Mouse (Mus musculus) neural tube, embryonic 10.5 days (tissue): ENCODE data around the gene Sirt1.
"Not testable (repeated sequence)": the region's sequence is repeated elsewhere in the genome, so short reads cannot be mapped to it uniquely, and the experiment has no call there.

ENCODE experiments used
- DNase-seq: peaks from one replicate; pipeline ENCODE4 v3.0.0-alpha.2; 2017; ENCODE audit warnings: low spot score; ENCODE audit errors: extremely low spot score

Sirt1 gene

DNA sequence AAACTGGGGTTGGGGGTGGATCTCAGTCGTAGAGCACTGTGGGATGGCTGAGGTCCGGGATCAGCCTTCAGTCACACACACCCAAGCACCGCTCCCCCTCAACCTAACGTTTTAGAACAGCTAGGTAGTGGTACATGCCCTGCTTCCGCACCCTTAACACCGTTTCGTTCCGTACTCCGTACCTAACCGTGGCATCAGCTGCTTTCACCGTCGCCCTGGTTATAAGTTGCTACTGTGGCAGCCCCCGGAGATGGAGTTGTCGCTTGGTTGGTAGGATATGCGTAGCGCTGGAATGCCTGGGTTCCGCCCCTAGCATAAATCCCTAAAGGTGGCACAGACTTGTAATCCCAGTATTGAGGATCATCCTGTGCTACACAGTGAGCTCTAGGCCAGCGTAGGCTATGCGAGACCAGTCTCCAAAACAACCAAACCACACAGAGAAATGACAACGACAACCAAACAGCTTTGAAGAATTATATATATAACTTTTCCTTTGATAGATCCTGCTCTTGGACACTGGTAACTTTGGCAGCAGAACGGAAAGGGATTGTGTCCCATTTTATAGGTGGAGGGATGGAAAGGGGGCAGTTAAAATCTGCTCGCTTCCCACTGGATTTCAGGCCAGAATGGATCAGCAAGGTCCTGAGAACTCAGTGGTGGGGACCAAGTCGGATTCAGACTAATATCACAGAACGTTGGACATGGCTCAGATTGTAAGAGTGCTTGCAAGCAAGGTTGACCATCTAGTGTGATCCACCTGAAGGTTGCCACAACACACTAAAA lies at the start of gene Sirt1:
TSS of gene Sirt1 (minus strand) at position 207 of the 783 bp plus-strand sequence.
- peak; percentile 24 for DNase-seq

DNA sequence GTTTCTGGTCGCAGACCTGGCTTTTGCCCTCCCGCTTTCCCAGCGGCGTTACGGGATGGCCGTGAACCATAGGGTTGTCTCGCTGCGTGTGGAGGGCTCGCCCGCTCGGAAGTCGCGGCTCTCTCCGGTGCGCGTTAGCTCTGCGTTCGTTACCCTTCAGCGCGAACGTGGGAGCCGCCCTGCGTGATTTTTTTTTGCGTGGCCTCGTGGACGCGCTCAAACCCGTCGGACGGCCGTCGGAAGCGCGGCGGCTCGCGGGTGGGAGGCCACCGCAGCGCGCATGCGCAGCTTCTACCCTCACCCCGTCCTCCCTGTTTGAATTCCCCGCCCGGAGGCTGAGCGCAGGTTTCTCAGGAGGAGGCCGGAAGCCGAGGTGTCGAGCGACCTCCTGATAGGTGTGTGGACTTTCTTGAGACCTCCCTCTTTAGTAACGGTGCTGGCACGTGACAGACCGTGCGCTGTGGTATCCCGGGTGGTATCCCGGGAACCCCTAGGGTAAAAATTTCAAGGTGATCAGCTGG lies 48.3 kb upstream of the Sirt1 start, which contains the start of gene Ctnna3:
TSS of gene Ctnna3 (plus strand) at position 314 of the 521 bp plus-strand sequence.
- DNase-seq: peak; percentile 89

DNA sequence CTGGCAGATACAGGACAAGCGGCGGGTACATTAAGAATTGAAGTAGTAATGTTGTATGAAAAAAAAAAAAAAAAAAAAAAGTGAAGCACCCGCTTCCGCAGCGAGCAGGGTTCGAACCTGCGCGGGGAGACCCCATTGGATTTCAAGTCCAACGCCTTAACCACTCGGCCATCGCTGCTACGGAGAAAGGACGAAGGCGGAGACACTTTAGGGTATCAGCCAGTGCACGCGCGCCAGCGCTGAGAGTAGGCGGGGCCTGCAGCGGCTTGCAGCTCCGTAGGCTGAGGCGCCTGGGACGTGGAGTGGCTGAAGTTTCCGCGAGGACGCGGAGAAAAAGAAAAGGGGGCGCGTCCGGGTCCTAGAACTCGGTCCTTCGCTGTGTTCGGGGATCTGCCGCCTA lies 47.9 kb upstream of the Sirt1 start:
- DNase-seq: peak; percentile 100

DNA sequence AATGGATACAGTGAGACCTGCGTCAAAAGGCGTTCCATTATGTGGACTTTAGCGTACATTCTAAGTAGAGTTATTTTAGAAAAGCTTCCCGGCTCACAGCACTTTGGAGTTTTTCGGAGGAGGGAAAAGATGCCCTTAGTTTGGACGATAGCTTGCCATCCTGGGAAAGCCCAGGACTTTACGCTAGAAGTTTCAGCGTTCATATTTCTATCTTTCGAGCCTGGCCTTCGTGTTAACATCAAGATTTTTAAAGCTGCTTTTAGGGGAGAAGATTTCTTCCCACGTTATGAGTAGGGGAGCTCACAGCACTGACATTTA lies 47.5 kb upstream of the Sirt1 start:
- DNase-seq: no peak

DNA sequence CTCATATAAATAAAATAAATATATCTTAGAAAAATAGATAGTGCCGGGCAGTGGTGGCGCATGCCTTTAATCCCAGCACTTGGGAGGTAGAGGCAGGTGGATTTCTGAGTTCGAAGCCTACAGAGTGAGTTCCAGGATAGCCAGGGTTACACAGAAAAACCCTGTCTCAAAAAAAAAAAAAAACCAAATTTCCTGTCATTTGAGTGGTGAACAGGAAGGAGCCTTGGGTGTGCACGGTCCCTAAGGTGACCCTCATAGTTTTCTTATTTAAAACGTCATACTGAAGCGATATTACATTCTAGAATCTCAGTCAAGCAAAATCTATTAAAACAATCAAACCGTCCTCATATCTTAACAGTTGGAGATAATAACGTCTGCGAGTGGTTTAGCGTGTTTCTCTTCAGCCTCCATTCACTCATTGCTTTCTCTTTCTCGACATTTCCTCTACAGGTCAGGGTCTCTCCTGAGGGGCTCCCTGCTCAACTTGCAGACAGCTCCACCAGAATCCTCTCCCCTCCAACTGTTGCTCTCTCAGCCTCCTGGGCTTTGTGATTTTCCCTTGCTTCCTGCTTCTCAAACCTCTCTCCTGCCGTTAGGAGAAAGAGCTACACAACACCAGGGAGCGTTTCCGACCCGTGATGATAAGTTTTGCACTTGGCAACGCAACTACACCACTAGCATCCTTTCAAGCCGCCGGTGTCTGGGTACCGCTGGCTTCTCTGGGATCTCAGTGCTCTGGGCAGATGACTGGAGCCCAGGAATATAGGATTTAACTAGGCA lies 46.9 kb upstream of the Sirt1 start:
- DNase-seq: peak; percentile 65

DNA sequence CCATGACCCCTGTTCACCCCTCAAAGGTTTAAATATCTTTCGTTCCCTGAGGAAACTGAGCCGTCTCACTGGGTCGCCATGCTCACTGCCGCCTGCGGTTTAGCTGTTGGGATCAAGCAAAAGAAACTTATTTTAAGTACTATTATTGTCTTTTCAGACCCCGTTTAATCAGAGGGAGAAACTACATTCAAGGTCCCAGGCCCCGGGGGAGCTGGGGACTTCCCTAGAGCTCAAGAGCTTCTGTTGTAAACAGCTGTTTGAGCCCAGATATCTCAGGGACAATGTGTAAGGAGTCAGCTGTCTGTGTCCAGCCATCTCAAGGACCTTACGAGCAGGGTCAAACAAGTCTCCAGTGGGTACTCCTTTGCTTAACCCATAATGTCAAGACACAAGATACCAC lies 45.6 kb upstream of the Sirt1 start:
- no peak for DNase-seq

DNA sequence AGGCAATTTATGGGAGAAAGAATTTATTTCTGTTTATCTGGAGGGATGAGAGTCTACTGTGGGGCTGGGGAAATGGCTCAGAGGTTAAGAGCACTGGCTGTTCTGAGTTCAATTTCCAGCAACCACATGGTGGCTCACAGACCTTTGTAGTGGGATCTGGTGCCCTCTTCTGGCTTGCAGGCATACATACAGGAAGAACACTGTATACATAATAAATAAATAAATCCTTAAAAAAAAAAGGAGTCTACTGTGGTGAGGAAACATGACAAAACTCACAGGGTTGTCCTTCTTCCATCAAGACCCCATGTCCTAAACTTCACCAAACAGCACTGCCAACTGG lies 42.9 kb upstream of the Sirt1 start:
- no peak for DNase-seq

DNA sequence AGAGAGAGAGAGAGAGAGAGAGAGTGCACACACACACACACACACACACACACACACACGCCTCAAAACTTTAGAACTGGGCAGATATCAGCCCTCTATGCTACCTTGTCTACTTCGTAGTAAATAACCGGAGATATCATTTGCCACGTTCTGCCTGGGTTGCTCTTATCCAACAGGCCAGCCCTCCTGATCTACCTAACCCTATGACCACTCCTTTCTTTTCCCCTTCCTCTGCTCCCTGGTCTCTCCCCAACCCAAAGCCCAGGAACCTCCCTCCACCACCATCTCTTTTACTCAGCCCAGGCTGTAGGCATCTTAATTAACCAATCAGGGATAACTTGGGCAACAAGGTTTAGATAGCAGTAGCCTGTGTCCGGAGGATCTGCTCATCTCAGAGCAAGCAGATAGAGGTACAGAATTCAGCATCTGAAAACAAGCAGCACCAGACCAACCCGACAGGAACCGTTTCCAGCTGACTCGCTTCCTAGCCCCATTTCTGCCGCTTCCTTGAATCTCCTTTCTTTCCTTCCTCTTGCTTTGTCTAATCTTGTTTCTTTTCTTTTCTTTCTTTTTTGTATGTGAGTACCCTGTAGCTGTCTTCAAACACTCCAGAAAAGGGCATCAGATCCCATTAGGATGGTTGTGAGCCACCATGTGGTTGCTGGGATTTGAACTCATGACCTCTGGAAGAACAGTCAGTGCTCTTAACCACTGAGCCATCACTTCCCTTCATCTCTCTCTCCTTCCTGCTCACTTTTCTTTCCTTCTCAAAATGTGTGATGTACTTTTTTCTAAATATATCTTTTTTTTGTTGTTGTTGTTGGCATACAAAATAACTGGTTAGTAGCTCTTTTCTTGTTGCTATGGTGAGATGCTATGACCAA lies 42.3 kb upstream of the Sirt1 start:
- no peak for DNase-seq

DNA sequence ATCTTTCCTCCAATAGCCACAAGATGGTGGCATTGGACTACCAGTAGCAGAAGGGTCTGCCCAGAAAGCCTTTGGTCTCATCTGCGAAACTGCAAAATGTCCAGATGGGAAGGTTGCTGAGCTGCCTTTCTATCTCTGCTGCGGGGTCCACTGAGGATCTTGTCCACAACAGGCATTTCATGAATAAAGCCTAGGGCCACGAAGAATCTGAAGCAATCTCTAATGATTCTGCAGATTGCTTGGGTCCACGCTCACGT lies 41.2 kb upstream of the Sirt1 start:
- no peak for DNase-seq

DNA sequence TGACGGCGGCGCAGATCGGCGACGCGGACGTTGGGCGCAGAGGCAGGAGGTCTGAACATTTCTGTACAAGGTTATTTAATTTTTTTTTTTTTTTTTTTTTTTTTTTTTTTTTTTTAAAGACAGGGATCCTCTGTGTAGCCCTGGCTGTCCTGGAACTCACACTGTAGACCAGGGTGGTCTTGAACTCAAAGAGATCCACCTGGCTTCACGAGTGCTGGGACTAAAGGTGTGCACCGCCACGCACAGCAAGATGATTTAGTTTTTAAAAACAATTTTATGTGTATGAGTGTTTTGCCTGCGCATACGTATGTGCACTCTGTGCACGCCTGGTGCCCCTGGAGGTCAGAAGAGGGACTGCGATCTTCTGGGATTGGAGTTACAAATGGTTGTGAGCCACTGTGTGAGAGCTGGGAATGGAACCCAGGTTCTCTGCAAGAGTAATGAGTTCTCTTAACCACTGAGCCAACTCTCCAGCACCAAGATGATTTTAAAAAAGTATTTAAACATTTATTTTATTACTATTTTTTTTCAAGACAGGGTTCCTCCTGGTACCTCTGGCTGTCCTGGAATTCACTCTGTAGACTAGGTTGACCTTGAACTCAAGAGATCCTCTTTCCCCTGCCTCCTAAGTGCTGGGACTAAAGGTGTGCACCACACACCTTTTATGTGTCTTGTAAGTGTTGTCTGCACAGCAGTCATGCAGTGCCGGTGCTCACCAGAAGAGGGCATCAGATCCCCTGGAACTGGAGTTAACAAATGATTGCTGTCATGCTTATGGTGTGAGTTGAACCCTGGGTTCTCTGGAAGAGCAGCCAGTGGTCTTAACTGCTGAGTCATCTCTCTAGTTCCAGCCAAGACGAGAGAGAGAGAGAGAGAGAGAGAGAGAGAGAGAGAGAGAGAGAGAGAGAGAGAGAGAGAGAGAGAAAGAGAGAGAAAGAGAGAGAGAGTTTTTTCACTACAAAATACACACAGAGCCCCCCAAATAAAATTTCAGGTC lies 40.5 kb upstream of the Sirt1 start, which contains the start of gene Gm7075:
TSS of gene Gm7075 (minus strand) at position 51 of the 997 bp plus-strand sequence.
- DNase-seq: peak; percentile 40

DNA sequence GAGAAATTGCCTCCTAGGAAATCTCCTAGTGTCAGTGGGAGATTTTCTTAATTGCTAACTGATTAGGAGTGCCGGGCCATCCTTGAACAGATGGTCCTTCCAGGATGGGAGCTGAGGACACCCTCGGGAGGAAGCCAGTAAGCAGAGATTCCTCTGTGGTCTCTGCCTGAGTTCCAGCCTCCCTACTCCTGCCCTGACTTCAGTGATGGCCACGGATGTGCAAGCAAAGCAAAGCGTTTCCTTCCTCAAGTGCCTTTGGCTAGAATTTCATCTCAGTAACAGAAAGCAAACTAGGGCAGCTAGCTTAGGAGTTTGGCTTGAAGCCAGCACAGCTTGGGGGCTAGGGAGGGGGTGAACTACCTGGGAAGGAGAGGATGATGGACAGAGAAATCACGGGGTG lies 35.6 kb upstream of the Sirt1 start:
- no peak for DNase-seq

DNA sequence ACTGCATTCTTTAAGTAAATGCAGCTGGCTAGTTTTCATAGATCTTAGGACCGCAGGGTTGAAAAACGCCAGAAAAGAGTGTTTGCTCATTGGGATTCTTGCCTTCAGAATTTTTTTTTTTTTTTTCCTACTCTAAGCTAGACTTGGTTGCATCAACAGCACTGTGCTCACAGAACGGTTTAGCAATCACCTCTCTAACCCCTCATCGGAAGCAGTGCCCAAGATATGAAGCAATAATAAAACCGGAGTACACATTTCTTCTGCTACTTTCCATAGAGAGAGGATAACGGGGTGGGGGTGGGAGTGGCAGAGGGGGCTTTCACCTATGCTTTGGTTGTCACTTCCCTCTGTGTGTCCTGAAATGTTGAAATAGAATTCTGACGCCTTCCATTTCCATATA lies 34.3 kb upstream of the Sirt1 start:
- DNase-seq: no peak

DNA sequence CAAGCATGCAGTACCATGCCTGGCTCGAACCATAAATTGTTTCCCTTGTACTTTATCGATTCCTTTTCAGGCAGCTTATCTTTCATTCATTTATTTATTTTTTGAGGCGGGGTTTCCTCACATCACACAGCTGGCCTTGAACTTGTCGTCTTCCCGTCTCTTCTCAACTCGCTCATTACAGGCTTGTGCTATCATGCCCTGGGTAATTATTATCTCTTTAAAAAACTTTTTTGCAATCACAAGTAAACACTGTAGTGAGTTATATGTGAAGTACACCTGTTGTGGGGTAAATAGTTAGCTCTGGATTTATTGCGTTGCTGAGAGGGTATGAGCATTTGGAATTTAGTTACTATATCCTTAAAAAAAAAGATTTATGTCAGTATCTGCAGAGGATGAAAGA lies 33.8 kb upstream of the Sirt1 start:
- no peak for DNase-seq

DNA sequence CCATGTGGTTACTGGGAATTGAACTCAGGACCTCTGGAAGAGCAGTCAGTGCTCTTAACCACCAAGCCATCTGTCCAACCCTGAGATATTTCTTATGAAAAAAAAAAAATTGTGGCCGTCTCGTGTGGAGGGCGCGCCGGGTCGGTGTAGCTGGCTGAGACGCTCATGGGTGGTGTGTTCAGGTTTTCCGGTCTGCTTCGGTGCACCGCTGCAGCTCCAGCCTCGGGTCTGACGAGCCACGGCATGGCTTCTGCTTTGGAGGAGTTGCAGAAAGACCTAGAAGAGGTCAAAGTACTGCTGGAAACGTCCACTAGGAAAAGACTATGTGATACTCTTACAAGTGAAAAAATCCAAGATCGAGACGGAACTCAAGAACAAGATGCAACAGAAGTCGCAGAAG lies 31.3 kb upstream of the Sirt1 start:
- no peak for DNase-seq

DNA sequence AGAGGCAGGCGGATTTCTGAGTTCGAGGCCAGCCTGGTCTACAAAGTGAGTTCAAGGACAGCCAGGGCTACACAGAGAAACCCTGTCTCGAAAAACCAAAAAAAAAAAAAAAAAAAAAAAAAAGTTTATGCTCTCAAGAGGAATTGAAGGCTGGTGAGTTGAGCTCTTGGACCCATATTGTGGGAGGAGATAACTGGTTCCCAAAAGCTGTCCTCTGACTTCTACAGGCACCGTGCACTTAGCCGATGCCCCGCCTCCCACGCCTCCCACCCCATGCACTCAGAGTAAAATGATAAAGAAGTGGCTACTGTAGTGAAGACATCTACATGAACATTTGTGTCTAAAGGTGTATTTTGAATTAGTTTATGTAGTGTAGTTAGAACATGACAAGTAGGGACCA lies 30.2 kb upstream of the Sirt1 start:
- not testable (repeated sequence) for DNase-seq

DNA sequence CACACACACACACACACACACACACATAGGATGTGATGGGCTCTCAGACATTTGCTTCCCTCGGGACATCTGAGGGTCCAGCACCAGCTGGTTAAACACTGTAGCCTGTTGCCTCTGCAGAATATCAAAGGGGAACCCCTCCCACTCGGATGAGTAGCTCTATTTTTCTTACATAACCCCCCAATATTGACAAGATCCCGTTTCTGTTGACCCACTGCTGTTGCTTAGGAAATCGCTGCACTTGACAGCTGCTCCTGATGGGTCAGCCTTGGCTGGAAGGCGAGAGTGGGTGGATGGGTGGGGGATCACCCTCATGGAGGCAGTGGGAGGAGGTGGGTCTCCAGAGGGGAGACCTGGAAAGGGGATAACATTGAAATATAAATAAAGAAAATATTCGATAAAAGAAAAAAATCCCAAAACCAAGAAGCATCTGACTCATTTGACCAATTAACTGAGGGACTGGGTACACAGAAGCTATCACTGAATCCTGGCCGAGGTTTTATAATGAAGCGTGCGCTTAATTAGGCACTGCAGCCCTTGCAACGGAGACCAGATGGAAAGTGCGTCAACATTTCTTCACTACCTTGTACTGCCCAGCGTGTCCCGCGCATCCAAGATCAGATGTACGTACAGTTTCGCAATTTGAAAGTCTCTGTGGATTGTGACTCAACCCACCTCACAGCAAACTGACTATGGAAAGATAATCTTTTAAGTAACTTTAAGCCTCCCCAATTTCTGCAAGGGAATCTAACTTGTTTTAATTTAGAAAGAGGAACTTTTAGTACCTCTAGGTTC lies 28.9 kb upstream of the Sirt1 start:
- DNase-seq: no peak

DNA sequence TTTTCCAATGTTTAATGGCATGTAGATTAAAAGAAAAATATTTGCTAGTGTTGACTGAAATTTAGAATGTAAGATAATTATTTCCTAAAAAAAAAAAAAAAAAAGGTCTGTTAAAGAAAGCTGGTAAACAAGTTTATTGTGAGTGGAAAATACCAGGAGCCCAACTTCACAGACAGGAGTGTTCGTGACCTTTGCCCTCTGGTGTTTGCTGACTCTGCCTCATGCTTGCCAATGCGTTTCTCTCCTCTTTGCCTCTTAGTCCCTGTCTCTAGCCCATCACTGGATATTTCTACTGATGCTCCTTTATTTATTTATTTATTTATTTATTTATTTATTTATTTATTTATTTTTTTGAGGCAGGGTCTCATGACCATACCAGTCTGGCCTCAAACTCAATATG lies 22.1 kb upstream of the Sirt1 start:
- no peak for DNase-seq

DNA sequence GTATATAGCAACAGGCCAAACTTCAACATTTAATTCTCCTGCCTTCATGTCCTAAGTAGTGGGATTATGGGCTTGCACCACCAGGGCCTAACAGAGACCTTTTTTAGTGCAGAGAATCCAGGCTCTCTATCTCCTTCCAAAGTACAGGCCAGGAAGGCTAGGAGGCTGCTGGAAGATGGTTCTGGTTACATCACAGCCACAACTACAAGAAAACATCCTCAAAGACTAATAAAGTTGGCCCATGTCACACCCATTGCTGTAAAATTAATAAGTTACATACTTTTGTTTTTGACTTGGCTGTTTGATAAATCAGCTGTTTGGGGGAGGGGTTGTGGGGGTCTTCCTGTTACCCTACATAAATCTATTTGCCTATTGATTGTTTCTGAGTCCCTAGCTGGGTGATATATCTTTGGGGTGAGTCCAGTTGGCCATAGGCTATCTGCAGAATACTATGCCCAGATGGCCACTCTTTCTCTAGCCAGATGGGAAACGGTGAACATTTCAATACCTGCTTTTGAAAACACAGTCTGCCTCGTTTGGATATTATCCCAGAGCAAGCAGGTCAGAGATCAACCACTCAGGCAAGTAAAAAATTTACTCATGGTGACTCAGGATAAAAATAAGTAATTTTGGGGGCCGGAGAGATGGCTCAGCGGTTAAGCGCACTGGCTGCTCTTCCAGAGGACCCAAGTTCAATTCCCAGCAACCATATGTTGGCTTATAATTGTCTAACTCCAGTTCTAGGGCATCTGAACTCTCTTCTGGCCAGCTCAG lies 21.4 kb upstream of the Sirt1 start:
- no peak for DNase-seq

DNA sequence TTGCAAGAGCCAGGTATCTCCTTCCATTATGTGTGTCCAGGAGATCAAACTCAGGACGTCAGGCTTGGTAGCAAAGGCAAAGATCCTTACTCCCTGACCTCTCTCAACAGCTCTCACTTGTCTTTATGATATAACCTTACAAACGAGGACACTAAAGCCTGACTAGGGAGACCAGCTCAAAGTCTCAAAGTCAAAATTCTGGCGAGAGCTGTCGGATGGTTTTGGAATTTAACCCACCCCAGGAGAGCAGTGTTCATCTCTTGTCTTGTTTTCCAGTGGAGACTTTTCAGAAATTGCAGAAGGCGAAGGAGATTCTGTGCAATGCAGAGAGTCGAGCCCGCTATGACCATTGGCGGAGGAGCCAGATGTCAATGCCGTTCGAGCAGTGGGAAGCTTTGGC lies 15.5 kb upstream of the Sirt1 start:
- no peak for DNase-seq
